In the genomic region with DNA sequence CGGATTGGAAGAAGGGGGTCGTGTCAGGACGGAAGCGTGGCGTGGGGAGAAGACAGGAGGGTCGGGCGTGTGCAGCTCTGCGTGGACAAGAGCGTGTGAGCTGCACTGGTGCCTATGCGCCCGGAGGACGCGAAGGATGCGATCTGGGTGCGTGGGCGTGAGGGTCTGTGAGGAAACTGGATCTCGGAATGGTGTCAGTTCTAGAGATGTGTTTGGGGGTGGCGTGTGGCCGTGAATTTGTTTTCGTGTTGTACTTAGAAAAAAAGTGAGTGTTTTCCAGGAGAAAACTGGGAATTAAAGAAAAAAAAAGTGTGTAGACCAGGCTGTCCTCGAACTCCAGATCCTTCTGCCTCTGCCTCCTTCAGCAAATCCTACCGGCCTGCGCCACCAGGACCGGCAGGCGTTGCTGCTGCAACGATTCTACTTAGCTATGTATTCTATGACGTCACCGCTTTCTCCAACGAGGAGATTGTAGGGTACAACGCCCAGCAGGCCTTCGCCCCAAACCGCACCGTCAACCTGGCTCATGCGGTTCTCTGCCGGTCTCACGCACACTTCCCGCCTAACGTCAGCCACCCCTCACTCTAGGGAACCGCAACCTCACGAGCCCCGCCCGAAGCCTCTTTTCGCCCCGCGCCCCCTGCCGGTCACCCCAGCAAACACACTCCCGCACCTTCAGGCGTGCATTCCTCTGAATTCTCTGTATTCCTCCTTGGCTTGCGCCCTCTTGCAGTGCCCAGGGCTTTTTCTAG, we compare ENCODE assay signal across 8 mouse cellular contexts. TPM values are rescaled to one million over a fixed set of nuclear protein-coding genes. Genes with fewer than 3 reads are reported as not detected.
A peak's percentile ranks its signal among the peaks of the same experiment; 100 is the strongest.
DNase-seq lines count a peak whose midpoint lies in the region; ATAC-seq lines count a peak whose summit lies in the region.
"Not testable (repeated sequence)": the region's sequence is repeated elsewhere in the genome, so short reads cannot be mapped to it uniquely, and the experiment has no call there.

No protein-coding gene starts in this region.

- whole genome bisulfite sequencing in intestine, embryonic 15.5 days, result under 1% methylated on average over 49 of the region's 49 CpGs

- DNase-seq in adrenal gland, adult 18-20 months (ENCODE audit: low spot score in 2 of 2), result peak; percentile 81 to 91
- DNase-seq in embryo, embryonic 11.5 days (ENCODE audit: low read depth, low spot score), result peak; percentile 87
- peak; percentile 73 to 87 for DNase-seq in gastrocnemius, postnatal 36 days
- peak; percentile 89 for DNase-seq in left cerebral cortex, postnatal 14 days (ENCODE audit: low spot score in 2 of 2)
- DNase-seq in right cerebral cortex, postnatal 14 days, result peak; percentile 70
- peak; percentile 79 for DNase-seq in urinary bladder, postnatal 25 days (ENCODE audit: low spot score)

- peak overlapping the region; percentile 59 for H3K4me3 ChIP-seq in intestine, embryonic 15.5 days (replicated peaks)

- H3K27ac ChIP-seq in intestine, embryonic 15.5 days, result peak overlapping the region; percentile 90

- ATAC-seq in intestine, embryonic 15.5 days, result peak; percentile 78
- ATAC-seq in megakaryocyte-erythroid progenitor cell, adult 5-6 weeks (replicated peaks; ENCODE audit: low FRiP score, low TSS enrichment, poor library complexity, severe bottlenecking), result peak; percentile 59

- intact Hi-C loops in gastrocnemius, postnatal 36 days (cut with DNase I); left cerebral cortex, postnatal 14 days (cut with DNase I): not testable (repeated sequence)

- H3K27me3 ChIP-seq in intestine, embryonic 15.5 days (replicated peaks), result not testable (repeated sequence)

- H3K4me2 ChIP-seq in intestine, embryonic 15.5 days (replicated peaks), result peak overlapping the region; percentile 61

- H3K9ac ChIP-seq in intestine, embryonic 15.5 days, result peak overlapping the region; percentile 62

- H3K9me3 ChIP-seq in intestine, embryonic 15.5 days, result not testable (repeated sequence)

- H3K36me3 ChIP-seq in intestine, embryonic 15.5 days, result not testable (repeated sequence)

- H3K4me1 ChIP-seq in intestine, embryonic 15.5 days (replicated peaks), result not testable (repeated sequence)

RNA-seq across cellular contexts. Expression of gene Klrb1c, which starts 10.3 kb away (rescaled TPM):
- under 1 TPM; 0.60 to 0.67 TPM for total RNA-seq in adrenal gland, adult 18-20 months (2021)
- not detected for total RNA-seq in gastrocnemius, postnatal 36 days (2021)
- polyA plus RNA-seq in intestine, embryonic 15.5 days (2015; fragmentation: Nextera tagmentation; extraction: Ambion mirVana), result 0.30 and 0.34 TPM in 2 replicates
- total RNA-seq in left cerebral cortex, postnatal 14 days (2021), result not detected
- 0.39 and 1.2 TPM in 2 replicates for total RNA-seq in megakaryocyte-erythroid progenitor cell, adult 5-6 weeks (2014; fragmentation: Nextera tagmentation)
- 1.3 and 14.3 TPM in 2 replicates for total RNA-seq in megakaryocyte-erythroid progenitor cell, adult 5-6 weeks (2017)

RNA-seq across cellular contexts. Expression of gene Gm44511, which starts 26.8 kb away (rescaled TPM):
- total RNA-seq in adrenal gland, adult 18-20 months (2021), result not detected
- not detected for total RNA-seq in gastrocnemius, postnatal 36 days (2021)
- not detected in 2 replicates for polyA plus RNA-seq in intestine, embryonic 15.5 days (2015; fragmentation: Nextera tagmentation; extraction: Ambion mirVana)
- total RNA-seq in left cerebral cortex, postnatal 14 days (2021), result not detected
- not detected in 2 replicates for total RNA-seq in megakaryocyte-erythroid progenitor cell, adult 5-6 weeks (2014; fragmentation: Nextera tagmentation)
- not detected in 2 replicates for total RNA-seq in megakaryocyte-erythroid progenitor cell, adult 5-6 weeks (2017)

RNA-seq across cellular contexts. Expression of gene Klrb1b, which starts 26.8 kb away (rescaled TPM):
- total RNA-seq in adrenal gland, adult 18-20 months (2021), result 1 to 10 TPM in 1 of 2 experiments, under 1 TPM in 1; 0.90 to 1.3 TPM
- not detected for total RNA-seq in gastrocnemius, postnatal 36 days (2021)
- 1.2 TPM in 2 replicates for polyA plus RNA-seq in intestine, embryonic 15.5 days (2015; fragmentation: Nextera tagmentation; extraction: Ambion mirVana)
- total RNA-seq in left cerebral cortex, postnatal 14 days (2021), result not detected
- total RNA-seq in megakaryocyte-erythroid progenitor cell, adult 5-6 weeks (2014; fragmentation: Nextera tagmentation), result 0.94 TPM in 1 of 2 replicates, not detected in the other
- 1.8 and 5.5 TPM in 2 replicates for total RNA-seq in megakaryocyte-erythroid progenitor cell, adult 5-6 weeks (2017)

Comparison
In these comparisons a context has a peak if more than half of its experiments do, and no peak if none do; other contexts are left out.
1. Peak in every context shown above with its lines: DNase-seq, ATAC-seq, H3K4me3 ChIP-seq and H3K27ac ChIP-seq.